Mouse (Mus musculus) MEL (cell line): ENCODE data around the gene Acvr1b. TPM values are rescaled to one million over a fixed set of nuclear protein-coding genes. Genes with fewer than 3 reads are reported as not detected.

Source experiments
- DNase-seq: peaks from one replicate; pipeline ENCODE4 v3.0.0; 2011; ENCODE audit warnings: low read depth, low spot score
- H3K27ac ChIP-seq: 2 replicates; pipeline ENCODE4 v1.5.1; 2012; ENCODE audit warnings: low read depth, mild to moderate bottlenecking, control low read depth, low read length, moderate library complexity; ENCODE audit not compliant: control insufficient read depth
- H3K27me3 ChIP-seq, 2 experiments: fragments of 150-350 bp in 1 of 2; sonication (generic) in 1 of 2; 2 replicates each; pipeline ENCODE4 v1.6.1; 2012; ENCODE audit warnings: low read length in 2 of 2, mild to moderate bottlenecking in 2 of 2, improper control_type of control experiment in 1 of 2, moderate library complexity in 1 of 2; ENCODE audit not compliant: insufficient read depth in 2 of 2, control insufficient read depth in 1 of 2
- H3K36me3 ChIP-seq, 2 experiments: 2 replicates each; pipeline ENCODE4 v1.6.1; 2012 to 2014; ENCODE audit warnings: low read length in 2 of 2, improper control_type of control experiment in 1 of 2, inconsistent platforms in 1 of 2, mild to moderate bottlenecking in 1 of 2; ENCODE audit not compliant: insufficient read depth in 2 of 2, control insufficient read depth in 1 of 2
- H3K4me1 ChIP-seq, 2 experiments: fragments of 150-350 bp in 1 of 2; sonication (generic) in 1 of 2; 2 replicates each; pipeline ENCODE4 v1.6.1; 2012; ENCODE audit warnings: low read length in 2 of 2, improper control_type of control experiment in 1 of 2, mild to moderate bottlenecking in 1 of 2; ENCODE audit not compliant: insufficient read depth in 2 of 2, control insufficient read depth in 1 of 2
- H3K4me3 ChIP-seq, 2 experiments: fragments of 150-350 bp in 1 of 2; sonication (generic) in 1 of 2; 2 replicates each; pipeline ENCODE4 v1.5.1; 2012; ENCODE audit warnings: low read depth in 2 of 2, low read length in 2 of 2, mild to moderate bottlenecking in 2 of 2, moderate library complexity in 2 of 2, control low read depth in 1 of 2, improper control_type of control experiment in 1 of 2; ENCODE audit not compliant: control insufficient read depth in 1 of 2, insufficient read depth in 1 of 2
- H3K79me2 ChIP-seq: 2 replicates; pipeline ENCODE4 v1.6.1; 2012; ENCODE audit warnings: mild to moderate bottlenecking, low read length, moderate library complexity; ENCODE audit not compliant: control insufficient read depth, poor library complexity, insufficient read depth
- H3K9ac ChIP-seq: 2 replicates; pipeline ENCODE4 v1.6.1; 2012; ENCODE audit warnings: low read depth, mild to moderate bottlenecking, control low read depth, low read length, moderate library complexity; ENCODE audit not compliant: control insufficient read depth, poor library complexity, severe bottlenecking
- H3K9me3 ChIP-seq: fragments of 150-350 bp; sonication (generic); replicated peaks from 2 replicates; pipeline ENCODE4 v1.6.1; 2012; ENCODE audit warnings: mild to moderate bottlenecking, low read length, improper control_type of control experiment, moderate library complexity; ENCODE audit not compliant: insufficient read depth
- CHD2 ChIP-seq: IDR thresholded peaks from 2 replicates; pipeline ENCODE4 v1.6.1; 2011; ENCODE audit warnings: low read length, improper control_type of control experiment
- CTCF ChIP-seq, 3 experiments: IDR thresholded peaks in 2 of 3; conservative IDR thresholded peaks in 1 of 3; 2 replicates each; pipeline ENCODE4 v1.5.1; 2011 to 2012; ENCODE audit warnings: low read length in 3 of 3, low read depth in 2 of 3, mild to moderate bottlenecking in 2 of 3, improper control_type of control experiment in 1 of 3, inconsistent platforms in 1 of 3, mixed read lengths in 1 of 3, moderate library complexity in 1 of 3; ENCODE audit not compliant: control insufficient read depth in 1 of 3, insufficient read depth in 1 of 3, poor library complexity in 1 of 3, severe bottlenecking in 1 of 3
- ELF1 ChIP-seq: IDR thresholded peaks from 2 replicates; pipeline ENCODE4 v1.6.1; 2014; ENCODE audit warnings: low read depth, mild to moderate bottlenecking, inconsistent platforms, low read length, improper control_type of control experiment, moderate library complexity
- EP300 ChIP-seq, 2 experiments: IDR thresholded peaks; 2 replicates each; pipeline ENCODE4 v1.6.1; 2011; ENCODE audit warnings: improper control_type of control experiment in 2 of 2, low read length in 2 of 2, low read depth in 1 of 2, mild to moderate bottlenecking in 1 of 2
- GABPA ChIP-seq: IDR thresholded peaks from 2 replicates; pipeline ENCODE4 v1.6.1; 2012; ENCODE audit warnings: low read depth, mild to moderate bottlenecking, inconsistent platforms, low read length, improper control_type of control experiment, moderate library complexity
- KAT2A ChIP-seq: conservative IDR thresholded peaks from 2 replicates; pipeline ENCODE4 v1.6.1; 2012; ENCODE audit warnings: low read depth, low read length, improper control_type of control experiment, inconsistent platforms
- MAFK ChIP-seq: IDR thresholded peaks from 2 replicates; pipeline ENCODE4 v1.6.1; 2011; ENCODE audit warnings: low read depth, mild to moderate bottlenecking, low read length, improper control_type of control experiment, borderline replicate concordance
- MAZ ChIP-seq: IDR thresholded peaks from 2 replicates; pipeline ENCODE4 v1.6.1; 2012; ENCODE audit warnings: low read depth, mild to moderate bottlenecking, inconsistent platforms, low read length, improper control_type of control experiment
- MEF2A ChIP-seq: IDR thresholded peaks from 2 replicates; pipeline ENCODE4 v1.6.1; 2014; ENCODE audit warnings: low read depth, mild to moderate bottlenecking, inconsistent platforms, low read length, improper control_type of control experiment; ENCODE audit not compliant: poor library complexity, insufficient replicate concordance, severe bottlenecking; ENCODE audit errors: extremely low read depth
- MXI1 ChIP-seq: IDR thresholded peaks from 2 replicates; pipeline ENCODE4 v1.6.1; 2011; ENCODE audit warnings: mild to moderate bottlenecking, low read depth, low read length, improper control_type of control experiment
- MYC ChIP-seq: IDR thresholded peaks from 2 replicates; pipeline ENCODE4 v1.6.1; 2011; ENCODE audit warnings: low read depth, mild to moderate bottlenecking, low read length, improper control_type of control experiment, moderate library complexity
- NELFE ChIP-seq: IDR thresholded peaks from 2 replicates; pipeline ENCODE4 v1.6.1; 2011; ENCODE audit warnings: low read depth, low read length, improper control_type of control experiment
- NRF1 ChIP-seq: IDR thresholded peaks from 2 replicates; pipeline ENCODE4 v1.6.1; 2014; ENCODE audit warnings: low read depth, mild to moderate bottlenecking, inconsistent platforms, low read length, improper control_type of control experiment, moderate library complexity; ENCODE audit not compliant: poor library complexity, insufficient read depth, severe bottlenecking
- POLR2AphosphoS2 ChIP-seq: IDR thresholded peaks from 2 replicates; pipeline ENCODE4 v1.6.1; 2011; ENCODE audit warnings: low read length, improper control_type of control experiment
- RAD21 ChIP-seq: IDR thresholded peaks from 2 replicates; pipeline ENCODE4 v1.6.1; 2011; ENCODE audit warnings: mild to moderate bottlenecking, low read depth, low read length, improper control_type of control experiment
- RCOR1 ChIP-seq: IDR thresholded peaks from 2 replicates; pipeline ENCODE4 v1.6.1; 2012; ENCODE audit warnings: low read depth, mild to moderate bottlenecking, inconsistent platforms, low read length, improper control_type of control experiment
- SIN3A ChIP-seq: IDR thresholded peaks from 2 replicates; pipeline ENCODE4 v1.6.1; 2012; ENCODE audit warnings: low read length, improper control_type of control experiment, inconsistent platforms
- TAL1 ChIP-seq: IDR thresholded peaks from 2 replicates; pipeline ENCODE4 v1.6.1; 2012; ENCODE audit warnings: mild to moderate bottlenecking, inconsistent platforms, low read length, moderate library complexity, mixed read lengths
- TCF12 ChIP-seq: IDR thresholded peaks from 2 replicates; pipeline ENCODE4 v1.6.1; 2014; ENCODE audit warnings: low read depth, mild to moderate bottlenecking, inconsistent platforms, low read length, improper control_type of control experiment, moderate library complexity
- UBTF ChIP-seq: IDR thresholded peaks from 2 replicates; pipeline ENCODE4 v1.6.1; 2012; ENCODE audit warnings: low read depth, mild to moderate bottlenecking, inconsistent platforms, low read length, improper control_type of control experiment, moderate library complexity, borderline replicate concordance; ENCODE audit not compliant: insufficient read depth
- USF1 ChIP-seq: IDR thresholded peaks from 2 replicates; pipeline ENCODE4 v1.6.1; 2014; ENCODE audit warnings: low read depth, mild to moderate bottlenecking, inconsistent platforms, low read length, improper control_type of control experiment, moderate library complexity
- USF2 ChIP-seq, 2 experiments: IDR thresholded peaks; 2 replicates each; pipeline ENCODE4 v1.6.1; 2011 to 2012; ENCODE audit warnings: improper control_type of control experiment in 2 of 2, low read length in 2 of 2, borderline replicate concordance in 1 of 2, inconsistent platforms in 1 of 2, low read depth in 1 of 2, mild to moderate bottlenecking in 1 of 2; ENCODE audit not compliant: insufficient read depth in 1 of 2
- ZC3H11A ChIP-seq: IDR thresholded peaks from 2 replicates; pipeline ENCODE4 v1.6.1; 2012; ENCODE audit warnings: low read depth, mild to moderate bottlenecking, inconsistent platforms, low read length, improper control_type of control experiment
- ZKSCAN1 ChIP-seq: IDR thresholded peaks from 2 replicates; pipeline ENCODE4 v1.6.1; 2012; ENCODE audit warnings: low read depth, mild to moderate bottlenecking, inconsistent platforms, low read length, improper control_type of control experiment, moderate library complexity
- ZNF384 ChIP-seq: IDR thresholded peaks from 2 replicates; pipeline ENCODE4 v1.6.1; 2012; ENCODE audit warnings: low read depth, mild to moderate bottlenecking, inconsistent platforms, low read length, improper control_type of control experiment
- polyA plus RNA-seq, 2 experiments: library from polyadenylated mRNA; stranded (reverse) in 1 of 2; unstranded in 1 of 2; fragments of >175 nt in 1 of 2; fragments of >200 nt in 1 of 2; gene quantifications; 2 replicates each; pipeline versions ENCODE4 v1.2.1 to v1.2.4; 2012; ENCODE audit warnings: low replicate concordance in 2 of 2, low read depth in 1 of 2; ENCODE audit not compliant: insufficient read length in 2 of 2, insufficient read depth in 1 of 2, missing spikeins in 1 of 2
- total RNA-seq: library from RNA; depleted of rRNA; stranded (reverse); fragments of 300-350 nt; gene quantifications from 2 replicates; pipeline ENCODE4 v1.2.3, GENCODE M21; 2012

The Acvr1b gene
- total and polyA plus RNA-seq, 3 experiments, result 10.4 to 13.2 TPM; not detected in 1

DNA sequence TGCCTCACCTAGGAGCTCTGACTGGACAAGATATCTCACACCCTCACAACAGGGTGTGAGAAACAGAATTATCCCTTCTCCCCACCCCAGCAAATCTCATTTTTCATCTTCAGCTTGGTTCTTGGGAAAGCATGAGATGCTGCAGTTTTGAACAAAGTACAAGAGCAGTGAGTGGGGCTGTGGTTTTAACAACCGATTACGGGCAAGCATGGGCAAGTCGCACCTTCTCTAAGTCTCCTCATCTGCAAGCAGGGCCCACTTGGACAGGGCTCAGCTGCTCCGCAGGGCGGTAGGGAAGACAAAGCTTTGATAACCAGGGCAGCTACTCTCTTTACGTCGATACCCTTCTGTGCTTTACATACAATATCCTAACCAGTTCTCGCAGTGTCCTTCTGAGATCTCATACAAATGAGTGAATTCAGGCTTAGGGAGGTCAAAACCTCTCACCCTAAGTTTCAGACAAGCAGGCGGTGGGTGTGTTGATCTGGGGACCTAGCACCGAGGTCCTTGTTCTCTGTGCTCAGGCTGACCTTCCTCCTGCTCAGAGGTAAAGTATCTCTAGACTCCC lies 3.4 kb upstream of the Acvr1b start (continued):
- TF ChIP-seq POLR2AphosphoS2 (no peak), KAT2A (no peak), NRF1 (no peak), MYC (peak; percentile 54; the same call in 1 of the 2 replicates), NELFE (peak; percentile 33; the same call in 1 of the 2 replicates), ZC3H11A (no peak), GABPA (no peak), MXI1 (peak; percentile 68), CTCF (IDR thresholded peaks at IDR 0.05 in 2 of 3, conservative IDR thresholded peaks at IDR 0.05 in 1 of 3; ENCODE audit: control insufficient read depth in 1 of 3, insufficient read depth in 1 of 3, low read depth in 2 of 3, low read length in 3 of 3, poor library complexity in 1 of 3, severe bottlenecking in 1 of 3) (no peak), ZKSCAN1 (no peak)

DNA sequence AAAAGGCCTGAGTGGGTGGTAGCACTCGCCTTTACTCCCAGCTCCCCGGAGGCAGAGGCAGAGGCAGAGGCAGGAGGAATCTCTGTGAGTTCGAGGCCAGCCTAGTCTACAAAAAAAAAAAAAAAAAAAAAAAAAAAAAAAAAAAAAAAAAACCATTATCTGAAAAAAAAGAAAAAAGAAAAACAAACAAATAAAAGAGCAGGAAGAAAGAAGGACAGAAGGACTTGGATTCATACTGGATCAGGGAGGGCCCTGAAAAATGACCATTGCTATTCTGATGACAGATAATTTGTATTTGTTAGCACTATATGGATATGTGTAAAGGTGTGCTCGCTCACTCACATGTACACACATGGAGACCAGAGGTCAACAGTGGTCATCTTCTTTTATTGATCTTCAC lies 2.6 kb upstream of the Acvr1b start:
- Histone ChIP-seq H3K9me3 (no peaks in the 10 kb centered on the region), H3K36me3 (peaks cover 0 to 63% of the 10 kb centered on the region in 2 experiments; a peak in 2 of 4 replicates), H3K27me3 (no peaks in the 10 kb centered on the region), H3K4me1 (peaks cover 43 to 53% of the 10 kb centered on the region in 2 experiments), H3K9ac (peak overlapping the region; percentile 52), H3K27ac (peak overlapping the region; percentile 96), H3K79me2 (peaks cover 23% of the 10 kb centered on the region), H3K4me3 (peak overlapping the region in 1 of 2 experiments; percentile 15; a peak in 1 of 4 replicates)
- no peak for TF ChIP-seq TCF12
- peak; percentile 92 for TF ChIP-seq ZNF384
- no peak for TF ChIP-seq MEF2A
- TF ChIP-seq CHD2, result no peak
- TF ChIP-seq TAL1, result no peak
- TF ChIP-seq SIN3A, result no peak
- no peak for DNase-seq

- peak; percentile 36 for DNase-seq
- Histone ChIP-seq H3K9ac (no peak overlapping the region), H3K4me3 (no peak overlapping the region), H3K27ac (no peak overlapping the region), H3K36me3 (peaks cover 0 to 65% of the 10 kb centered on the region in 2 experiments; a peak in 2 of 4 replicates), H3K79me2 (peaks cover 24% of the 10 kb centered on the region), H3K27me3 (no peaks in the 10 kb centered on the region), H3K4me1 (peaks cover 42 to 53% of the 10 kb centered on the region in 2 experiments), H3K9me3 (no peaks in the 10 kb centered on the region)
- TF ChIP-seq MAZ, result no peak
- TF ChIP-seq RCOR1, result no peak
- TF ChIP-seq MAFK, result no peak
- TF ChIP-seq USF2 (IDR thresholded peaks at IDR 0.05; ENCODE audit: borderline replicate concordance in 1 of 2, insufficient read depth in 1 of 2, low read depth in 1 of 2, low read length in 2 of 2), result no peak
- TF ChIP-seq TAL1, result no peak
- TF ChIP-seq UBTF, result no peak
- no peak for TF ChIP-seq MEF2A
- TF ChIP-seq EP300 (IDR thresholded peaks at IDR 0.05; ENCODE audit: low read depth in 1 of 2, low read length in 2 of 2), result no peak
- TF ChIP-seq USF1, result no peak
- no peak for TF ChIP-seq MYC
- no peak for TF ChIP-seq RAD21
- TF ChIP-seq ELF1, result no peak
These were observed 1.9 kb upstream of the Acvr1b start for GRCm38 (mm10) chr15:101172016-101172415.
